Mouse (Mus musculus) lung, postnatal 0 days (tissue): ENCODE measurements at regions not wholly inside any gene's neighbourhood (a gene's known extent, or its start where the extent isn't known, plus 50 kb on each side); places are given as distances from the start of the nearest gene placed in this dataset.

Source experiments
- ATAC-seq: fragments of 200-750 bp; cut with Nextera tagmentation; 2 replicates; pipeline ENCODE4 v1.8.0; 2017; ENCODE audit warnings: moderate library complexity
- DNase-seq: peaks from one replicate; pipeline ENCODE4 v3.0.0-alpha.2; 2016; ENCODE audit warnings: low spot score
- H3K27ac ChIP-seq: fragments of 300-500 bp; sonication (generic); 2 replicates; pipeline ENCODE4 v1.5.1; 2014; ENCODE audit warnings: antibody characterized with exemption, mild to moderate bottlenecking, low read length, mixed read lengths
- H3K27me3 ChIP-seq: fragments of 300-500 bp; sonication (generic); replicated peaks from 2 replicates; pipeline ENCODE4 v1.6.1; 2014; ENCODE audit warnings: low read length, mixed read lengths; ENCODE audit not compliant: insufficient read depth
- H3K36me3 ChIP-seq: fragments of 300-500 bp; sonication (generic); 2 replicates; pipeline ENCODE4 v1.6.1; 2014; ENCODE audit warnings: low read length, mixed read lengths; ENCODE audit not compliant: insufficient read depth
- H3K4me1 ChIP-seq: fragments of 300-500 bp; sonication (generic); 2 replicates; pipeline ENCODE4 v1.6.1; 2014; ENCODE audit warnings: antibody characterized with exemption, low read depth, low read length, mixed read lengths; ENCODE audit not compliant: insufficient read depth
- H3K4me2 ChIP-seq: fragments of 300-500 bp; sonication (generic); replicated peaks from 2 replicates; pipeline ENCODE4 v1.6.1; 2014; ENCODE audit warnings: low read depth, mild to moderate bottlenecking, low read length, moderate library complexity, mixed read lengths
- H3K4me3 ChIP-seq: fragments of 300-500 bp; sonication (generic); 2 replicates; pipeline ENCODE4 v1.5.1; 2014; ENCODE audit warnings: low read depth, low read length
- H3K9ac ChIP-seq: fragments of 300-500 bp; sonication (generic); replicated peaks from 2 replicates; pipeline ENCODE4 v1.6.1; 2014; ENCODE audit warnings: low read depth, mild to moderate bottlenecking
- H3K9me3 ChIP-seq: fragments of 300-500 bp; sonication (generic); 2 replicates; pipeline ENCODE4 v1.6.1; 2016; ENCODE audit warnings: low read length, mixed read lengths
- CTCF ChIP-seq: IDR thresholded peaks from 2 replicates; pipeline ENCODE4 v1.5.1; 2016; ENCODE audit warnings: antibody characterized with exemption, mild to moderate bottlenecking
- EP300 ChIP-seq: IDR thresholded peaks from 2 replicates; pipeline ENCODE4 v1.6.1; 2016; ENCODE audit warnings: antibody characterized with exemption, mild to moderate bottlenecking, control low read depth
- WGBS: fragments of 180-500 bp; shearing (Covaris S2); extraction: QIAGEN DNeasy Blood & Tissue Kit; methylation state at CpG from one replicate; pipeline ENCODE4 v1.1.7; 2014; 5-methylcytosine and 5-hydroxymethylcytosine counted together

DNA sequence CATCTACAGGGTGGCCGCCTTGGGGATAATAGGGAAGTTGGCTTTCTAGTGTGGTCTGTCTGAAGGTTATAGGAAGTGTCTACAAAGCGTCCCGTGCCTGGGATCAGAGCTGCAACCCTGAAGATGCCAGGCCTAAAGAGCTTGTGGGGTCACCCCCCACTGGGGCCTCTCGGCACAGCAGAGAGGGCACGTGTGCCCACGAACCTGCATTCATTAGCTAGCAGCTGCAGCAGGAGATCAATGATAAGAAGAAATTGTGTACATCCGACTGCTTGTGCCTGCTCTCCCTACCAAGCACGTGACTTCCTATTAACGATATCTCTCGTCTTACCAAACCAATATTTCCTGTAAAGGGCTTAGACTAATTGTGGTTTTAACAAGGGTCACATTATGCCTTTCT is 200.9 kb downstream of the Maf start:
- no peaks in the 10 kb centered on the region for H3K36me3 ChIP-seq
- H3K27me3 ChIP-seq: no peaks in the 10 kb centered on the region
- H3K27ac ChIP-seq: no peak overlapping the region
- no peaks in the 10 kb centered on the region for H3K4me1 ChIP-seq
- TF ChIP-seq CTCF (no peak), EP300 (no peak)
- no peak overlapping the region for H3K4me2 ChIP-seq
- H3K4me3 ChIP-seq: no peak overlapping the region
- no peaks in the 10 kb centered on the region for H3K9me3 ChIP-seq
- 57% methylated on average over 10 of the region's 10 CpGs for WGBS
- DNase-seq (no peak), ATAC-seq (no peak)
- no peak overlapping the region for H3K9ac ChIP-seq

DNA sequence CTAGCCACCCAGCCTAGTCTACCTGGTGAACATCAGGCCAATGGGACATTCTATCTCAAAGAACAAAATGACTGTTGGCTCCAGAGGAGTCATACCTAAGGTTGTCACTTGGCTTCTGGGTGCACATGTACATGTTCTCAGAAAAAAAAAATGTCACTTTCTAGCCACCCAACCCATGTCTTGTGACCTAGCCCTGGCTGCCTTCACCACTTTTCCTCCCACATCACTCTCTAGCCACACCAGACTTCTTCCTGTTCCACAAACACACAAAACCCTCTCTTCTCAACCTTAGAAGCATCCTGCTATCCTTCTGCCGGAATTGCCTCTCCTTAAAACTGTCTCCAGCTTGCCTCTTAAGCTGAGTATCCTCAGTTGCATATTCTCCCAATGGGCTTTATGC is 211.6 kb downstream of the Maf start:
- H3K27ac ChIP-seq: no peak overlapping the region
- H3K4me1 ChIP-seq: no peaks in the 10 kb centered on the region
- no peak overlapping the region for H3K4me3 ChIP-seq
- no peaks in the 10 kb centered on the region for H3K9me3 ChIP-seq
- H3K27me3 ChIP-seq: no peaks in the 10 kb centered on the region
- TF ChIP-seq EP300: no peak
- no peak for TF ChIP-seq CTCF
- H3K9ac ChIP-seq: no peak overlapping the region
- 76% methylated on average over 1 of the region's 1 CpGs for WGBS
- H3K4me2 ChIP-seq: no peak overlapping the region
- DNase-seq: no peak
- ATAC-seq: no peak
- H3K36me3 ChIP-seq: no peaks in the 10 kb centered on the region

DNA sequence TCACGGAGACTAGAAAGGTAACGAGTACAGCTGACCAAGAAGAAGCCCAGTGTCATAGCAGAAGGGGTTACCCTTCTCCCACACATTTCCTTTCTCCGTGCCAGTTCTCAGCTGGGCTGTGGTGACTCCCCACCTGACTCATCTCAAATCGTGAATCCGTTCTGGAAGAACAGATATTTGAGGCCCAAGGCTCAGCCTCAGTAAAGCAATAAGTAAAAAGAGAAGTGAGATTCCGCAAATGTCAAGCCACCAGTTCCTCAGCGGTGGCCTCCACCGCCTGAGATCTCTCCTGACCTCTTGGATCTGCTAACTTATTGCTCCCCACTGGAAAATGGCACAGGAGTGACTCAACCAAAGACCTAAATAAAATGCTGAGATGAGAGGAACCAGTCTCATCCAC is 213.2 kb downstream of the Maf start:
- Histone ChIP-seq H3K9ac (no peak overlapping the region), H3K27ac (no peak overlapping the region), H3K4me3 (no peak overlapping the region), H3K4me2 (no peak overlapping the region), H3K27me3 (no peaks in the 10 kb centered on the region), H3K4me1 (no peaks in the 10 kb centered on the region), H3K36me3 (no peaks in the 10 kb centered on the region), H3K9me3 (no peaks in the 10 kb centered on the region)
- WGBS: 88% methylated on average over 8 of the region's 8 CpGs
- TF ChIP-seq EP300: no peak
- TF ChIP-seq CTCF: no peak
- ATAC-seq (no peak), DNase-seq (no peak)

DNA sequence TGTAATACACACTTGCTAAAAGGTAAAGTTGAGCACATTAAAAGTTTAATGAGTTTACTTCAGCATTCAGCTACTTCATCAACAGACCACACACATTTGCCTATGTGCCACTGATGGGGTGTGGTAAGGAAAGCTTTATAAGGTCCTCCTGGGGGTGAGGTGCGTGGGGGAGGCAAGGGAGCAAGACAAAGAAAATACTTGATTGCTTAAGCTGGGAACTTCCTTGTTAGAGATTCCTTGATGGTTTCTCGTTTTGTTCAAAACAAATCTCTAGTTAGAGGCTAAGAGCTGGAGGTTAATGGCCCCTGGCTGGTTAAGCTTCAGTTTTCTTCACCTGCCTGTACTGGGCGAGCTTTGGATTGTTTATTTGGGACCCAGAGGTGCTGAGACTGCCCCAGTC is 220.7 kb downstream of the Maf start:
- no peaks in the 10 kb centered on the region for H3K9me3 ChIP-seq
- no peaks in the 10 kb centered on the region for H3K27me3 ChIP-seq
- no peak overlapping the region for H3K27ac ChIP-seq
- DNase-seq (no peak), ATAC-seq (no peak)
- no peaks in the 10 kb centered on the region for H3K4me1 ChIP-seq
- no peak overlapping the region for H3K4me3 ChIP-seq
- no peak overlapping the region for H3K9ac ChIP-seq
- no peak for TF ChIP-seq EP300
- TF ChIP-seq CTCF: no peak
- 27% methylated on average over 3 of the region's 3 CpGs for WGBS
- H3K4me2 ChIP-seq: no peak overlapping the region
- no peaks in the 10 kb centered on the region for H3K36me3 ChIP-seq

DNA sequence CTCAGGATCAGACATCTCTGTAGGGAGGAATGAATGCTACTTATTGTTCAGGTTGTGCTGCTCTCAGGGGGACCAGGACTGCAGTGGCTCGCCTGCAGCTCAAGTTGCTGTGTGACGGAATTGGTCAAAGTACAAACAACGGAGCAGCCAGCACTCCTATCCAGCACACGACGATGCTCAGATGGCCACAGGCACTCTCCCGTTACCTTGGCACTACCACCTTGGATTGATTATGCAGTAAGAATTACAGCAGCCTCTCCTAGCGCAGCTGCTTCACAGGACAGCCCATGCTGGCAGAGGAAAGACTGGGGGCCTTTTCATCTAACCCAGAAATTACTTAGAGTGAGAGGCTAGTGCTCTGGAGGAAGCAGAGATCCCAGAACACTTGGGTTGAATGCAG is 226.5 kb downstream of the Maf start:
- WGBS: 55% methylated on average over 7 of the region's 7 CpGs
- H3K27me3 ChIP-seq: no peaks in the 10 kb centered on the region
- H3K9me3 ChIP-seq: no peaks in the 10 kb centered on the region
- H3K4me3 ChIP-seq: no peak overlapping the region
- no peak overlapping the region for H3K4me2 ChIP-seq
- H3K9ac ChIP-seq: no peak overlapping the region
- no peaks in the 10 kb centered on the region for H3K36me3 ChIP-seq
- H3K4me1 ChIP-seq: no peaks in the 10 kb centered on the region
- ATAC-seq (no peak), DNase-seq (no peak)
- TF ChIP-seq CTCF: no peak
- TF ChIP-seq EP300: no peak
- H3K27ac ChIP-seq: no peak overlapping the region

DNA sequence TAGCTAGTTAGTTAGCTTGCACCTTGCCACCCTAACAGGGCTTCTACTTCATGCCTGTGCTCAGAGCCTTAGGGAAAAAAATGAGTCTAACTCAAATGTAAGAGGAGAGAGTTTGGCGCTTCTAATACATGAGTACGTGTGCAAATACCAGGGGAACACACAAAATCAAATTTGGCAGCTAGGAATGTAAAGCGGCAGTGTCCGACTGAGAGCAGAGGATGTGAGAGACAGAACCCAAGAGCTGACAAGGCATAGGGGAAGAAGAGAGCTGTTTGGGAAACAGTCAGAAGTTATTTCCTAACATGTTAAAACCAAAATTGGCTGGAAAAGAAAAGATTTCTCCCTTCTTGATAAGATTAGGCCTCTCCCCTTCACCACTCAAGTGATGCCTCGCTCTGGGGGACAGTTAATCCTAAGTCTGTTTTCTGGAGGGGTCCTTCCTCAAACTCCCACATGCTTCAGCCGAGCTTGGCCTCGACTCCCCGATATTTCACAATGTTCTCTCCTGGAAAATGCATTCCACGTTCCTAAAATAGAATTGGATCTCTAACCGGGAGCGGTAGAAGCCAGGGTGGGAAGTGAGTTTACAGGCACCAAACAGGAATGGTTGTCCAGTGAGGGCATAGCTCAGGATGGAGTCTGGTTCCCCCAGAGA is 229.1 kb downstream of the Maf start:
- WGBS: 40% methylated on average over 11 of the region's 11 CpGs
- no peaks in the 10 kb centered on the region for H3K36me3 ChIP-seq
- H3K4me2 ChIP-seq: no peak overlapping the region
- H3K27ac ChIP-seq: no peak overlapping the region
- DNase-seq (peak; percentile 65), ATAC-seq (no peak)
- no peak overlapping the region for H3K9ac ChIP-seq
- H3K27me3 ChIP-seq: no peaks in the 10 kb centered on the region
- H3K4me3 ChIP-seq: no peak overlapping the region
- H3K4me1 ChIP-seq: no peaks in the 10 kb centered on the region
- TF ChIP-seq EP300 (no peak), CTCF (no peak)
- H3K9me3 ChIP-seq: no peaks in the 10 kb centered on the region

DNA sequence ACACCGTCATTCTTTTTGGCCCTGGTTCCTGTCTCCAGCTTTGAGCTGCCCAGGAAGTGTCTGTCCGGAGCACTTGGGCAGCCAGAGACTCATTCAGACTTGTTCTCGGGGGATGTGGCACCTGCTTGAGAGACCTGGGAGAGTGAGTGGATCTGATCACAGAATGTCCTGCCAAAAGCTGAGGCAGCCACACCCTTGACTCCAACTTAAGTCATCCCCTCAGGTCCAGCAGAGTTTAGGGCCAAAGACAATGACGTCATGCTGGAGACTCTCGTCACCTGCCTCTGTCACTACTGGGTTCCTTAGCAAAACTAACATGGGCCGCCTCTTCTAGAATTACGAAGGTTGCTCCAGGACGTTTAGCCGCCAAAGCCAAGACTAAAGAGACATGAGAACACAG is 231.5 kb downstream of the Maf start:
- Histone ChIP-seq H3K27me3 (no peaks in the 10 kb centered on the region; the same call in 1 of the 2 replicates), H3K9ac (no peak overlapping the region), H3K4me1 (no peaks in the 10 kb centered on the region), H3K36me3 (no peaks in the 10 kb centered on the region), H3K9me3 (no peaks in the 10 kb centered on the region), H3K4me2 (no peak overlapping the region), H3K27ac (no peak overlapping the region), H3K4me3 (no peak overlapping the region)
- WGBS: 80% methylated on average over 9 of the region's 9 CpGs
- no peak for TF ChIP-seq EP300
- no peak for TF ChIP-seq CTCF
- no peak for ATAC-seq
- no peak for DNase-seq
